In genomic region chr8:88288622-88289242, GRCm38 (mm10) we compare ENCODE assay signal across 8 mouse cellular contexts. TPM values are rescaled to one million over a fixed set of nuclear protein-coding genes. Genes with fewer than 3 reads are reported as not detected.
DNase-seq lines count a peak whose midpoint lies in the region; ATAC-seq and TF ChIP-seq lines count a peak whose summit lies in the region.

No protein-coding gene starts in this region.

- no peaks in the 10 kb centered on the region for H3K9me3 ChIP-seq in hindbrain, embryonic 12.5 days (replicated peaks)
- no peaks in the 10 kb centered on the region for H3K9me3 ChIP-seq in hindbrain, embryonic 11.5 days (ENCODE audit: control insufficient read depth, low read length)
- H3K9me3 ChIP-seq in embryonic facial prominence, embryonic 11.5 days (replicated peaks; ENCODE audit: control insufficient read depth, low read length): no peaks in the 10 kb centered on the region
- H3K9me3 ChIP-seq in limb, embryonic 11.5 days (ENCODE audit: control insufficient read depth, low read length): no peaks in the 10 kb centered on the region

- H3K4me2 ChIP-seq in hindbrain, embryonic 12.5 days (replicated peaks): no peak overlapping the region
- no peak overlapping the region for H3K4me2 ChIP-seq in hindbrain, embryonic 11.5 days (replicated peaks; ENCODE audit: low read depth, low read length)
- no peak overlapping the region for H3K4me2 ChIP-seq in embryonic facial prominence, embryonic 11.5 days (ENCODE audit: low read depth, low read length)
- no peak overlapping the region for H3K4me2 ChIP-seq in limb, embryonic 11.5 days (ENCODE audit: low read depth, severe bottlenecking)

- 74% methylated on average over 12 of the region's 12 CpGs for WGBS in hindbrain, embryonic 12.5 days
- 67% methylated on average over 12 of the region's 12 CpGs for WGBS in hindbrain, embryonic 11.5 days
- 63% methylated on average over 12 of the region's 12 CpGs for WGBS in embryonic facial prominence, embryonic 11.5 days
- WGBS in limb, embryonic 11.5 days: 60% methylated on average over 12 of the region's 12 CpGs
- WGBS in spleen, adult 2 months: 9% methylated on average over 12 of the region's 12 CpGs

- no peak for DNase-seq in hindbrain, embryonic 11.5 days (ENCODE audit: low spot score)
- DNase-seq in embryonic facial prominence, embryonic 11.5 days (ENCODE audit: low spot score): no peak
- no peak for DNase-seq in limb, embryonic 11.5 days (ENCODE audit: low spot score)
- DNase-seq in spleen, adult 2 months (ENCODE audit: low read depth in 1 of 2, low spot score in 2 of 2): peak in 1 of 2 experiments; percentile 66
- no peak for DNase-seq in frontal cortex, adult 2 months (ENCODE audit: extremely low spot score in 1 of 2, low spot score in 1 of 2)
- no peak for DNase-seq in layer of hippocampus, adult 9-10 months (ENCODE audit: low spot score)
- DNase-seq in cerebellum, postnatal 10 days: no peak

- H3K27me3 ChIP-seq in hindbrain, embryonic 12.5 days: no peaks in the 10 kb centered on the region
- no peaks in the 10 kb centered on the region for H3K27me3 ChIP-seq in hindbrain, embryonic 11.5 days (ENCODE audit: control insufficient read depth, insufficient read depth, low read length)
- no peaks in the 10 kb centered on the region for H3K27me3 ChIP-seq in embryonic facial prominence, embryonic 11.5 days (ENCODE audit: control insufficient read depth, insufficient read depth, low read length)
- H3K27me3 ChIP-seq in limb, embryonic 11.5 days (ENCODE audit: control insufficient read depth, insufficient read depth, low read length): no peaks in the 10 kb centered on the region
- H3K27me3 ChIP-seq in spleen, adult 2 months (ENCODE audit: control insufficient read depth, insufficient read depth, low read length): no peaks in the 10 kb centered on the region

- no peak for ATAC-seq in hindbrain, embryonic 12.5 days (ENCODE audit: low FRiP score)
- ATAC-seq in hindbrain, embryonic 11.5 days (ENCODE audit: low FRiP score): no peak
- ATAC-seq in embryonic facial prominence, embryonic 11.5 days (replicated peaks; ENCODE audit: insufficient number of reproducible peaks, low FRiP score, low TSS enrichment, low read depth): no peak
- ATAC-seq in limb, embryonic 11.5 days (ENCODE audit: insufficient number of reproducible peaks, low FRiP score, low TSS enrichment, low read depth): no peak; the same call in 1 of the 2 replicates

- no peak for TF ChIP-seq CTCF in spleen, adult 2 months (IDR thresholded peaks at IDR 0.05; ENCODE audit: extremely low read depth, insufficient read depth, insufficient read length, insufficient replicate concordance)

- no peak overlapping the region for H3K4me3 ChIP-seq in hindbrain, embryonic 12.5 days
- no peak overlapping the region for H3K4me3 ChIP-seq in hindbrain, embryonic 11.5 days (ENCODE audit: low read depth, low read length)
- no peak overlapping the region for H3K4me3 ChIP-seq in embryonic facial prominence, embryonic 11.5 days (ENCODE audit: low read depth, low read length)
- H3K4me3 ChIP-seq in limb, embryonic 11.5 days (ENCODE audit: low read depth, low read length): no peak overlapping the region
- H3K4me3 ChIP-seq in spleen, adult 2 months (ENCODE audit: extremely low read depth, insufficient read depth, insufficient read length): peak overlapping the region; percentile 63

- peak; percentile 47; the same call in 1 of the 2 replicates for TF ChIP-seq POLR2A in spleen, adult 2 months (IDR thresholded peaks at IDR 0.05; ENCODE audit: low read depth, low read length)

- no peak overlapping the region for H3K9ac ChIP-seq in hindbrain, embryonic 12.5 days
- H3K9ac ChIP-seq in hindbrain, embryonic 11.5 days (ENCODE audit: low read depth, low read length): no peak overlapping the region
- peak overlapping the region; percentile 18 for H3K9ac ChIP-seq in embryonic facial prominence, embryonic 11.5 days (replicated peaks; ENCODE audit: low read length)
- H3K9ac ChIP-seq in limb, embryonic 11.5 days (ENCODE audit: low read length): 0 out of 2 replicates have a peak overlapping the region, but pooled peaks have one; percentile 47

- peaks cover 10% of the 10 kb centered on the region for H3K4me1 ChIP-seq in hindbrain, embryonic 12.5 days
- no peaks in the 10 kb centered on the region for H3K4me1 ChIP-seq in hindbrain, embryonic 11.5 days (replicated peaks; ENCODE audit: control insufficient read depth, insufficient read depth, low read length)
- H3K4me1 ChIP-seq in embryonic facial prominence, embryonic 11.5 days (ENCODE audit: control insufficient read depth, insufficient read depth, low read length): no peaks in the 10 kb centered on the region; the same call in 1 of the 2 replicates
- peaks cover 11% of the 10 kb centered on the region for H3K4me1 ChIP-seq in limb, embryonic 11.5 days (ENCODE audit: control insufficient read depth, insufficient read depth, low read length)
- H3K4me1 ChIP-seq in spleen, adult 2 months (ENCODE audit: control insufficient read depth, insufficient read depth, insufficient read length): peaks cover 49% of the 10 kb centered on the region; the same call in 1 of the 2 replicates

- no peaks in the 10 kb centered on the region for H3K36me3 ChIP-seq in hindbrain, embryonic 12.5 days
- no peaks in the 10 kb centered on the region for H3K36me3 ChIP-seq in hindbrain, embryonic 11.5 days (ENCODE audit: control insufficient read depth, insufficient read depth, low read length)
- no peaks in the 10 kb centered on the region for H3K36me3 ChIP-seq in embryonic facial prominence, embryonic 11.5 days (replicated peaks; ENCODE audit: control insufficient read depth, insufficient read depth, low read depth, low read length)
- no peaks in the 10 kb centered on the region for H3K36me3 ChIP-seq in limb, embryonic 11.5 days (ENCODE audit: control insufficient read depth, insufficient read depth, low read length)
- H3K36me3 ChIP-seq in spleen, adult 2 months (ENCODE audit: control insufficient read depth, insufficient read depth, low read length): no peaks in the 10 kb centered on the region

- H3K27ac ChIP-seq in hindbrain, embryonic 12.5 days: 0 out of 2 replicates have a peak overlapping the region, but pooled peaks have one; percentile 12
- H3K27ac ChIP-seq in hindbrain, embryonic 11.5 days (ENCODE audit: low read depth, low read length): no peak overlapping the region
- no peak overlapping the region for H3K27ac ChIP-seq in embryonic facial prominence, embryonic 11.5 days (replicated peaks; ENCODE audit: low read depth, low read length)
- no peak overlapping the region for H3K27ac ChIP-seq in limb, embryonic 11.5 days (replicated peaks; ENCODE audit: low read depth, low read length)
- peak overlapping the region; percentile 97 for H3K27ac ChIP-seq in spleen, adult 2 months (ENCODE audit: insufficient read depth, low read length)

RNA-seq across cellular contexts. Expression of gene Adcy7, which starts 16.5 kb away (rescaled TPM):
- 2.6 and 2.9 TPM in 2 replicates for polyA plus RNA-seq in hindbrain, embryonic 12.5 days (2016; fragmentation: Nextera tagmentation; extraction: Ambion mirVana)
- polyA plus RNA-seq in hindbrain, embryonic 11.5 days (2014; fragmentation: Nextera tagmentation; extraction: Ambion mirVana): 1.7 and 2.5 TPM in 2 replicates
- 2.1 and 2.4 TPM in 2 replicates for polyA plus RNA-seq in embryonic facial prominence, embryonic 11.5 days (2014; fragmentation: Nextera tagmentation; extraction: Ambion mirVana)
- polyA plus RNA-seq in limb, embryonic 11.5 days (2014; fragmentation: Nextera tagmentation; extraction: Ambion mirVana): 1.8 and 2.3 TPM in 2 replicates
- polyA plus RNA-seq in spleen, adult 2 months (2012; rRNA removed): 76.9 and 98.6 TPM in 2 replicates
- 2.5 and 3.4 TPM in 2 replicates for polyA plus RNA-seq in frontal cortex, adult 2 months (2012; rRNA removed)

Comparison
In these comparisons a context has a peak if more than half of its experiments do, and no peak if none do; other contexts are left out.
1. H3K27ac ChIP-seq: peak in hindbrain, embryonic 12.5 days (single experiment) and spleen, adult 2 months (single experiment); none in hindbrain, embryonic 11.5 days (single experiment), embryonic facial prominence, embryonic 11.5 days (single experiment) and limb, embryonic 11.5 days (single experiment).
2. H3K9ac ChIP-seq: peak in embryonic facial prominence, embryonic 11.5 days (single experiment) and limb, embryonic 11.5 days (single experiment); none in hindbrain, embryonic 12.5 days (single experiment) and hindbrain, embryonic 11.5 days (single experiment).
3. RNA of gene Adcy7, which starts 16.5 kb away (polyA plus RNA-seq): 76.9 to 98.6 TPM in spleen, adult 2 months; 2.5 to 3.4 TPM in frontal cortex, adult 2 months, 2.6 to 2.9 TPM in hindbrain, embryonic 12.5 days, 1.7 to 2.5 TPM in hindbrain, embryonic 11.5 days, 1.8 to 2.3 TPM in limb, embryonic 11.5 days and 2.1 to 2.4 TPM in embryonic facial prominence, embryonic 11.5 days; every median in the first group is over 10 times any median in the second.